Mouse (Mus musculus) embryo, embryonic 10.5 days (tissue): ENCODE data around the gene Hoxa4.
A peak's percentile ranks its signal among the peaks of the same experiment; 100 is the strongest.

Experiments
- DNase-seq: peaks from one replicate; pipeline ENCODE4 v3.0.0-alpha.2; 2015; ENCODE audit warnings: low spot score

Hoxa4 gene

GRCm38 (mm10) chr6:52203371-52204049 lies 12.0 kb upstream of the Hoxa4 start:
- DNase-seq: no peak

- no peak for DNase-seq
Observed at GRCm38 (mm10) chr6:52203121-52203370, 11.5 kb upstream of the Hoxa4 start.

GRCm38 (mm10) chr6:52202362-52203120 lies 11.0 kb upstream of the Hoxa4 start:
- DNase-seq: no peak

GRCm38 (mm10) chr6:52201269-52201668 lies 9.7 kb upstream of the Hoxa4 start:
- no peak for DNase-seq

- no peak for DNase-seq
Observed at GRCm38 (mm10) chr6:52200751-52201250, 9.2 kb upstream of the Hoxa4 start.

GRCm38 (mm10) chr6:52200073-52200750 lies 8.7 kb upstream of the Hoxa4 start:
- no peak for DNase-seq

GRCm38 (mm10) chr6:52197271-52197670 lies 5.7 kb upstream of the Hoxa4 start:
- peak; percentile 85 for DNase-seq

- no peak for DNase-seq
Observed at GRCm38 (mm10) chr6:52196811-52197210, 5.3 kb upstream of the Hoxa4 start.

GRCm38 (mm10) chr6:52194690-52195089 lies 3.1 kb upstream of the Hoxa4 start:
- DNase-seq: peak; percentile 84

GRCm38 (mm10) chr6:52191860-52192550 lies 452 bp upstream of the Hoxa4 start:
- peak; percentile 90 for DNase-seq

- no peak for DNase-seq
Observed at GRCm38 (mm10) chr6:52190410-52190809, 1.1 kb downstream of the Hoxa4 start.

GRCm38 (mm10) chr6:52189909-52190308 lies 1.6 kb downstream of the Hoxa4 start:
- no peak for DNase-seq

- DNase-seq: no peak
Observed at GRCm38 (mm10) chr6:52189172-52189591, 2.4 kb downstream of the Hoxa4 start.

GRCm38 (mm10) chr6:52186500-52186899 lies 5.1 kb downstream of the Hoxa4 start:
- no peak for DNase-seq

- no peak for DNase-seq
Observed at GRCm38 (mm10) chr6:52185834-52186233, 5.7 kb downstream of the Hoxa4 start.

GRCm38 (mm10) chr6:52185222-52185621 lies 6.3 kb downstream of the Hoxa4 start:
- no peak for DNase-seq

GRCm38 (mm10) chr6:52184668-52185067 lies 6.9 kb downstream of the Hoxa4 start:
- DNase-seq: no peak

- no peak for DNase-seq
Observed at GRCm38 (mm10) chr6:52183311-52184080, 8.1 kb downstream of the Hoxa4 start.

- peak; percentile 72 for DNase-seq
Observed at GRCm38 (mm10) chr6:52182793-52183192, 8.8 kb downstream of the Hoxa4 start.

- no peak for DNase-seq
Observed at GRCm38 (mm10) chr6:52182030-52182429, 9.5 kb downstream of the Hoxa4 start.

- DNase-seq: no peak
Observed at GRCm38 (mm10) chr6:52180726-52181125, 10.8 kb downstream of the Hoxa4 start.
